Mouse (Mus musculus): ENCODE measurements around the gene Prkcg. TPM values are rescaled to one million over a fixed set of nuclear protein-coding genes. Genes with fewer than 3 reads are reported as not detected.
"Not testable (repeated sequence)": the region's sequence is repeated elsewhere in the genome, so short reads cannot be mapped to it uniquely, and the experiment has no call there.

The Prkcg gene
- total RNA-seq, 2 experiments from 2014 or later = 265 to 294 TPM

- intact Hi-C loops (cut with DNase I) = no loop called here
- DNase-seq (ENCODE audit: low spot score in 2 of 2) = no peak
Measured at GRCm38 (mm10) chr7:3286036-3286435, 2.9 kb upstream of the Prkcg start.

GRCm38 (mm10) chr7:3287186-3287585 lies 1.8 kb upstream of the Prkcg start:
- no peak for DNase-seq (ENCODE audit: low spot score in 2 of 2)
- intact Hi-C loops (cut with DNase I) = no loop called here

DNA sequence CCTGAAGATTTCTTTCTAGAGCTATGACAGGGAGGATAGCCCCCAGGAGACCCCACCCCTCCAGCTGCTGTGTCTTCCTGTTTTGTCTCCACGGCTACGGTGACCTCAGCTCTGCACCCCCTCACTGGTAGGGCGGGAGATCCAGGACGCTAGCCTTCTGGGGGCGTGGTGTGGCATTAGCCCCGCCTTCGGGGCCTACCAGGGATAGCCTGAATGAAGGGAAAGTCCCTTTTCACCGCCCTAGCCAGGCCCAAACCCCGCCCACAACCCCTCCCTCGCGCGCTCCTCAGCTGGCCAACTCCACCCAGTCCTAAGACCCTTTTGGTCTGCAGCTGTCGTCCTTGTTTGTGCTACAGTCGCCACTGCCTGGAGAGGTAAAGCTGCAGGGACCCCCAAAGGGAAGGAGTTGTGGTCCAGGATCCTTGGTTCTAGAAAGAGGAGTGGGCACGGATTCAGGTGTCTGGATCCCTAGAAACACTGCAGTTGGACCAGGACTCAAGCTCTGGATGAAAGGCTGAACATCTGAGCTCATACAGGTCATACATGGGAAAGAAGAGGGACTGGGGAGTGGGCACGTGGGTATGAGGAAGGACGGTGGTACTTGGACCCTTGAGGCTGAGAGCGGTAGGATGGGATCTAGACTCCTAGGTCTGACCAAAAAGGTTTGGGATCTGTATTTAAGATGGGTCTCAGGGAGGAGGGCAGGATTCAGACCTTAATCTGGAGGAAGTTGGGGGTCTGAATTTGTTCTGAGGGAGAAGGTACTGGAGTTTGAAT lies 1.5 kb downstream of the Prkcg start:
- DNase-seq (ENCODE audit: low spot score in 2 of 2) = peak; percentile 88 to 92
- intact Hi-C loops (cut with DNase I) = loop anchor here (5.0 kb wide), 1 partner anchor 52 kb away; no protein-coding TSS in a partner anchor

GRCm38 (mm10) chr7:3291197-3291596 lies 2.2 kb downstream of the Prkcg start:
- DNase-seq (ENCODE audit: low spot score in 2 of 2) = no peak
- intact Hi-C loops (cut with DNase I) = loop anchor here (5.0 kb wide), 1 partner anchor 51 kb away; no protein-coding TSS in a partner anchor

DNA sequence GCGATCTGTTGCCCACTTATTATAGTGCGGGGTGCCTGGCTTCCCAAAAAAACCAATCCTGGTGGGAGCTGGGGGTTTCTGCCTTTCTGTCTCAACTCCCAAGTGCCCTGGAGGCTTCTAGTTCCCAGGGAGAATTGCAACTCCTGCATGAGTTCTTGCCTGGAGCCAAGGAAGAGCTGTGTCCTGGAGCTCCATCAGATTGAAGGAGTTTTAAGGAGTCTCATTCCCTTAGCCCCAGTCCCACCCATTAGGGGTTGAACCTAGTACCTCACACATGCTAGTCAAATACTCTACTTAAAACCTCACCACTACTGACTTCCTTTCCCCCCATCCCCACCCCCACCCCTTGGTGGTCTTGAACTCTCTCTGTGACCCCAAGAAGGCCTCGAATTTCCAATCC lies 2.8 kb downstream of the Prkcg start:
- intact Hi-C loops (cut with DNase I) = loop anchor here (5.0 kb wide), 1 partner anchor 51 kb away; no protein-coding TSS in a partner anchor
- no peak for DNase-seq (ENCODE audit: low spot score in 2 of 2)

DNA sequence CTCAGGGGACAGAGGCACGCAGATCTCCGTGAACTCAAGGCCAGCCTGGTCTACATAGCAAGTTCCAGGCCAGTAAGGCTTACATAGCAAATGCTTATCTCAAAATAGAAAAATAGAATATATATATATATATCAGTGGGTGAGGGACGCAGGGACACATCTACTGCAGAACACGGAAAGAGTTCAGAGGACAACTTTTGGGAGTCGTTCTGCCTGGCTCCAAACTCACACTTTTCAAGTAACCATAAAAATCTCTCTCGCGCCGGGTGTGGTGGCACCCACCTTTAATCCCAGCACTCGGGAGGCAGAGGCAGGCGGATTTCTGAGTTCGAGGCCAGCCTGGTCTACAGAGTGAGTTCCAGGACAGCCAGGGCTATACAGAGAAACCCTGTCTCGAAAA lies 3.3 kb downstream of the Prkcg start:
- intact Hi-C loops (cut with DNase I) = loop anchor here (5.0 kb wide), 1 partner anchor 50 kb away; no protein-coding TSS in a partner anchor
- not testable (repeated sequence) for DNase-seq (ENCODE audit: low spot score in 2 of 2)

DNA sequence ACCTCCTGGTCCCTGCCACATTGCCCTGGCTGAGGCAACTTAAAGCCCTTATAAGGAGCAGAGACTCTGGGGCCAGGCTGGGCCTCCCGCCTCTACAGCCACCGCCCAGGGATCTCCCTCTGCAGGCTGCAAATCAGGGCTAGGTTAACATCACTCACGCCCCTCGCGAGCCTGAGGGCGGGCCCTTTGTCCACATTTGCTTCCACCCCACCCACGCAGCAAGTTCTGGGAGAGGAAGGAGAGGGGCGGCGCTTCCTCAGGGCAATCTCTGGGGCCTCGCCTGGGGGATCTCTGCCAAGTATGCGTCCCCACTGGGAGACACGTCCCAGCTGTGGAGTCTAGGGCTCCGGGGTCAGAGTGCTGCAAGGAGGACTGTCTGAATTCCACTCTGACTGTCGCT lies 3.8 kb downstream of the Prkcg start:
- intact Hi-C loops (cut with DNase I) = loop anchor here (5.0 kb wide), 1 partner anchor 50 kb away; no protein-coding TSS in a partner anchor
- DNase-seq (ENCODE audit: low spot score in 2 of 2) = peak in 1 of 2 experiments; percentile 51

DNA sequence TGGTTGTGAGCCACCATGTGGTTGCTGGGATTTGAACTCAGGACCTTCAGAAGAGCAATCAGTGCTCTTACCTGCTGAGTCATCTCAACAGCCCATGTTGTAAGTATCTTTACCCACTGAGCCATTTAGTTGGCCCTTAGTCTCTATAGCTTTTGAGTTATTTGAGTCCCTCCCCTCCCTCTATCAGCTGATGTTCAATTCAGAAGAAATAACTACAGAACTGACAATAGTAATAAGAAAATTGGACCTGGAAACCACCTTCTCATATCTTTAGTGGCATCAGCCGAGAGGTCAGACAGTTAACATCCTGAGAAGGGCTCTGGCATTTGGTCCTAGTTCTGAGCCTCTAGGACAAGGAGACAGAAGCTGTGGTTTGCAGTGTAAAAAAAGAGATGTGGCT lies 5.8 kb downstream of the Prkcg start:
- intact Hi-C loops (cut with DNase I) = loop anchor here (5.0 kb wide), 1 partner anchor 48 kb away; no protein-coding TSS in a partner anchor
- no peak for DNase-seq (ENCODE audit: low spot score in 2 of 2)

- no peak for DNase-seq (ENCODE audit: low spot score in 2 of 2)
Measured at GRCm38 (mm10) chr7:3295321-3296110, 6.5 kb downstream of the Prkcg start.

GRCm38 (mm10) chr7:3296711-3297110 lies 7.7 kb downstream of the Prkcg start:
- intact Hi-C loops (cut with DNase I) = no loop called here
- no peak for DNase-seq (ENCODE audit: low spot score in 2 of 2)

More at GRCm38 (mm10) chr7:3295321-3296110, 6.5 kb downstream of the Prkcg start:
- intact Hi-C loops (cut with DNase I) = no loop called here

DNA sequence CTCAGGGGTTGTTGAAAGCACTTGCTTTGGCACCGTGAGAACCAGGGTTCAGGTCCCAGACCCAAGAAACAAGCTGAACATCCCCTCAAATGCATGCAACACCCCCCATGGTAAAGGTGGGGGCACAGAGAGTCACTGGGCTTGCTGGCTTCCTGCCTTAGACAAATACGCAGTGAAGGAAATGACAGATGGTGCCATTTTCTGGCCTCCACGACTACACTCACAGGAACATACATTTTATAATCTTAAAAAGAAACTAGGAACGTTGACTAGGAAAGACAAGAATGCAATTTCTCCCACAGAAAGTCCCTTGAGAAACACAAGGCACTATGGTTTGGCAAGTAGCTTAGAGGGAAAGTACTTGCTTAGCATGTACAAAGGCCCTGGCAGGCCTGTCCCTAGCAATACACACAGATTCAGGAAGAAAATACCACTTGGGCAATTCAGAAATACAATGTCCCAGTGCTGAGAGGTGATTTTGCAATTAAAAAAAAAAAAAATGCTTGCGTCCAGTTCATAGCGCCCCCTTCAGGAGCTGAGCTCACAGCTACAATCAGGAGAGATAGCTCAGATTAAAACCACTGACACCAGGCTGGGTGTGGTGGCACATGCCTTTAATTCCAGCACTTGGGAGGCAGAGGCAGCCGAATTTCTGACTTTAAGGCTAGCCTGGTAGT lies 11.1 kb downstream of the Prkcg start:
- intact Hi-C loops (cut with DNase I) = loop anchor here (5.0 kb wide), 2 partner anchors 38 to 78 kb away; no protein-coding TSS in a partner anchor
- DNase-seq (ENCODE audit: low spot score in 2 of 2) = peak in 1 of 2 experiments; percentile 72

DNA sequence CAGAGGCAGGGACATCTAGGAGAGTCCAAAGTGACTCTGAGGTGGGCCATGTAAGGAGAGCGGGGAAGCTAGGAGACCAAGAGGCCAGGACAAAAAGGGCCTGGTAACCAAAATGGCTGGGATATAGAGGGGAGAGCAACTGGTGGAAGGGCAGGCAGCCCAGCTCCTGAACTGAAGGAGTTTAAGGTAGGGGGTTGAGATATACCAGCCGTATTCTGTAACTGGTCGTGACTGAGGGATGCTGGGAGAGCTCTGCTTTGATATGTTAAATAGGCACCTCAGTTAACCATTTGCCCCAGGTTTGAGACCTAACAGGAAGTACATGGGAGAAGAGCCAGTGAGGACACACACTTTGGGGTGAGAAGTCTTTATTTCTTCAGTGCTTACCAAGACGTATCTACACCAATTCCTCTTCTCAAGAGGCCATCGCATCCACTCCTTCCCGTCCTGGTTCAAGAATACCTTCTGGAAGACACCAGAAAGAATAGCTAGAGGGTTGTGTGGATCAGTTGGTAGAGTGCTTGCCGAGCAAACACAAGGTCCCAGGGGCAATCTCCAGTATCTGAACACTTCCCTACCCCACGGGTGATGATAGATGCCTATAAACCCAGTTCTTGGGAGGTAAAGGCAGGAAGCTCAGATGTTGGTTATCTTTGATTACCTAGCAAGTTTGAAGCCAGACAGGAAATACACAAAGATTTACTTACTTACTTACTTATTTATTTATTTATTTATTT lies 12.1 kb downstream of the Prkcg start:
- no peak for DNase-seq (ENCODE audit: low spot score in 2 of 2)
- intact Hi-C loops (cut with DNase I) = loop anchor here (5.0 kb wide), 2 partner anchors 39 to 79 kb away; no protein-coding TSS in a partner anchor

GRCm38 (mm10) chr7:3301628-3302555 lies 12.9 kb downstream of the Prkcg start:
- intact Hi-C loops (cut with DNase I) = loop anchor here (5.0 kb wide), 2 partner anchors 40 to 80 kb away; no protein-coding TSS in a partner anchor

GRCm38 (mm10) chr7:3302556-3303275 lies 13.7 kb downstream of the Prkcg start:
- peak in 1 of 2 experiments; percentile 46 for DNase-seq (ENCODE audit: low spot score in 2 of 2)
- intact Hi-C loops (cut with DNase I) = loop anchor here (5.0 kb wide), 2 partner anchors 40 to 80 kb away; no protein-coding TSS in a partner anchor

More at GRCm38 (mm10) chr7:3301628-3302555, 12.9 kb downstream of the Prkcg start:
- DNase-seq (ENCODE audit: low spot score in 2 of 2) = peak in 1 of 2 experiments; percentile 61

- DNase-seq (ENCODE audit: low spot score in 2 of 2) = peak; percentile 59 to 70
- intact Hi-C loops (cut with DNase I) = loop anchor here (5.0 kb wide), 2 partner anchors 41 to 81 kb away; no protein-coding TSS in a partner anchor
Measured at GRCm38 (mm10) chr7:3303276-3303781, 14.3 kb downstream of the Prkcg start.

GRCm38 (mm10) chr7:3303789-3304188 lies 14.8 kb downstream of the Prkcg start:
- intact Hi-C loops (cut with DNase I) = loop anchor here (2.0 to 5.0 kb wide), 3 partner anchors 21 to 81 kb away; no protein-coding TSS in a partner anchor
- DNase-seq (ENCODE audit: low spot score in 2 of 2) = no peak

DNA sequence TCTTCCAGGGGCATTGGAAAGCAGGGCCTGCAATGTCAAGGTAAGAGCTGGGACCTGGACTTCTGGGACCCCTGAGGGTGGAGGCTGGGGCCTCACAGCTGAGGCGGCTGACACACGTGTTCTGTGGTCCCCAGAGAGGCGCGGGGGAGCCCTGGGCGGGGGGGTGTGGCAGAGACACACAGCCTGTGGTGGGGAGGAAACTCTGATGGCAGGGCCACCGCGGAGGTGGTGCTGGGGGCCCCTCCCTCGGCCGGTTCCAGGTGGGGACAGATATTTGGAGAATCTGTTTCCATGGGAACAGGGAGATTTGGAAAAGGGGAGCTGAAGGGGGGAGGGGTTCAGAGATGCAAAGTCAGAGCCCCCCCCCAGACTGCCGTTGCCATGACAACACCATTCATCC lies 15.3 kb downstream of the Prkcg start:
- intact Hi-C loops (cut with DNase I) = loop anchor here (2.0 to 5.0 kb wide), 3 partner anchors 21 to 82 kb away; no protein-coding TSS in a partner anchor
- peak; percentile 62 to 63 for DNase-seq (ENCODE audit: low spot score in 2 of 2)
